Mouse (Mus musculus): ENCODE measurements around the gene Cep135. TPM values are rescaled to one million over a fixed set of nuclear protein-coding genes. Genes with fewer than 3 reads are reported as not detected.

The Cep135 gene
- polyA plus RNA-seq, 1 experiment from 2014 or later: 9.6 TPM

DNA sequence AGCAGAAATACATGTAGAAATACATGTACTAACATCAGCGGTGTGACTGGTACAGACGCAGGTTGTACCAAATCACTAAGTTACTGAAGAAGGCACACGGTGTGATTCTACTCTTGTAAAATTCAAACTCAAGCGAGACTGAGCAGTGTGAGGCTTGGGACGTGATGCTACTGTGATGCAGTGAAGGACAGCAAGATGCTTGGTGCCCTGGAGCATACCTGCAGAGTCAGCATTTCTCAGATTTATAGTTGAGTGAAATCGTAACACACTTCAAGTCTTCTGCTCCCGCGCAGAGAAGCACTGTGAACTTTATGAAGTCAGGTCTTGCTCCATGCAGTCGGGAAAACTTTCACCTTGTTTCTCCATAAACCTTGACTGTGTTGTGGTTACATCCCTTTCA, 35.3 kb downstream of the Cep135 start:
- no peak overlapping the region for H3K4me2 ChIP-seq
- ATAC-seq (replicated peaks; ENCODE audit: insufficient number of reproducible peaks, low FRiP score, low TSS enrichment): no peak
- H3K27ac ChIP-seq (ENCODE audit: low read depth, low read length): no peak overlapping the region
- WGBS (ENCODE audit: insufficient replicate concordance): 94% methylated on average over 9 of the region's 9 CpGs
- H3K36me3 ChIP-seq (ENCODE audit: control insufficient read depth, insufficient read depth, low read length): peaks cover 7% of the 10 kb centered on the region; the same call in 1 of the 2 replicates
- no peaks in the 10 kb centered on the region for H3K9me3 ChIP-seq (replicated peaks; ENCODE audit: control insufficient read depth, low read length)
- no peaks in the 10 kb centered on the region for H3K4me1 ChIP-seq (ENCODE audit: control insufficient read depth, insufficient read depth, low read length)
- no peaks in the 10 kb centered on the region for H3K27me3 ChIP-seq (ENCODE audit: control insufficient read depth, insufficient read depth, low read length)
- H3K4me3 ChIP-seq (ENCODE audit: low read depth, low read length): no peak overlapping the region
- no peak overlapping the region for H3K9ac ChIP-seq (ENCODE audit: low read depth, low read length)

DNA sequence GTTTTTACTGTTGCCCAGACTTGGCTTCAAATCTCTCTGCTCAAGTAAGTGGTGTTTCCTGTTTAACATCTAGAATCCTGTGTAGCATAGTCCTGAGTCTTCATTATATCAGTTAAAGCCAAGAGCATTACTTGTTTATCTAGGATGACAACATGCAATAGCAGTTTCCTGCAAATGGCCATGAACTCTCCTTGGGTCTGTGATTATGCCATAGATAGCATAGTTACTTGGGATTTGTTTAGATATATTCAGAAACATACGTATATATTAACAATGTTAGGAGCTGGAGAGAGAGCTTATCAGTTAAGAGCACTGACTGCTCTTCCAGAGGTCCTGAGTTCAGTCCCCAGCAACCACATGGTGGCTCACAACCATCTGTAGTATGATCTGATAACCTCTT, 39.3 kb downstream of the Cep135 start:
- no peak for ATAC-seq (replicated peaks; ENCODE audit: insufficient number of reproducible peaks, low FRiP score, low TSS enrichment)
- H3K4me3 ChIP-seq (ENCODE audit: low read depth, low read length): no peak overlapping the region
- H3K4me2 ChIP-seq: no peak overlapping the region
- no peaks in the 10 kb centered on the region for H3K4me1 ChIP-seq (ENCODE audit: control insufficient read depth, insufficient read depth, low read length)
- H3K36me3 ChIP-seq (ENCODE audit: control insufficient read depth, insufficient read depth, low read length): peaks cover 9% of the 10 kb centered on the region; the same call in 1 of the 2 replicates
- H3K27me3 ChIP-seq (ENCODE audit: control insufficient read depth, insufficient read depth, low read length): no peaks in the 10 kb centered on the region
- 65% methylated on average over 1 of the region's 1 CpGs for WGBS (ENCODE audit: insufficient replicate concordance)
- H3K9me3 ChIP-seq (replicated peaks; ENCODE audit: control insufficient read depth, low read length): no peaks in the 10 kb centered on the region
- H3K27ac ChIP-seq (ENCODE audit: low read depth, low read length): no peak overlapping the region
- H3K9ac ChIP-seq (ENCODE audit: low read depth, low read length): no peak overlapping the region

DNA sequence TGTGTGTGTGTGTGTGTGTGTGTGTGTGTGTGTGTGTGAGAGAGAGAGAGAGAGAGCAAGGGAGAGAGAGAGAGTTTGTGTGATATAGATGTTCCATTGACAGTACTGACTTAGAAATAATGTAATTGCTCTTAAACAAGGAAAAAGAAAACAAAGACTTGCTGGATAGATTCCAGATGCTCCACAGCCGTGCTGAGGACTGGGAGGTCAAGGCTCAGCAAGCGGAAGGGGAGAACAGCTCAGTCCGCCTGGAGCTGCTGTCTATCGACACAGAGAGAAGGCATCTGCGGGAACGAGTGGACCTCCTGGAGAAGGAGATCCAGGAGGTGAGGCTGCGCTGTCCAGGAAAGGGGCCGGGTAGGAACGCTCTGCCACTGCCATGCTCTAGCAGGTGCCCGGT, 45.5 kb downstream of the Cep135 start:
- Histone ChIP-seq H3K27me3 (ENCODE audit: control insufficient read depth, insufficient read depth, low read length) (no peaks in the 10 kb centered on the region), H3K4me1 (ENCODE audit: control insufficient read depth, insufficient read depth, low read length) (no peaks in the 10 kb centered on the region), H3K9ac (ENCODE audit: low read depth, low read length) (no peak overlapping the region), H3K4me2 (no peak overlapping the region), H3K27ac (ENCODE audit: low read depth, low read length) (no peak overlapping the region), H3K9me3 (replicated peaks; ENCODE audit: control insufficient read depth, low read length) (no peaks in the 10 kb centered on the region), H3K4me3 (ENCODE audit: low read depth, low read length) (no peak overlapping the region), H3K36me3 (ENCODE audit: control insufficient read depth, insufficient read depth, low read length) (peaks cover 25% of the 10 kb centered on the region)
- 70% methylated on average over 10 of the region's 10 CpGs for WGBS (ENCODE audit: insufficient replicate concordance)
- no peak for ATAC-seq (replicated peaks; ENCODE audit: insufficient number of reproducible peaks, low FRiP score, low TSS enrichment)

DNA sequence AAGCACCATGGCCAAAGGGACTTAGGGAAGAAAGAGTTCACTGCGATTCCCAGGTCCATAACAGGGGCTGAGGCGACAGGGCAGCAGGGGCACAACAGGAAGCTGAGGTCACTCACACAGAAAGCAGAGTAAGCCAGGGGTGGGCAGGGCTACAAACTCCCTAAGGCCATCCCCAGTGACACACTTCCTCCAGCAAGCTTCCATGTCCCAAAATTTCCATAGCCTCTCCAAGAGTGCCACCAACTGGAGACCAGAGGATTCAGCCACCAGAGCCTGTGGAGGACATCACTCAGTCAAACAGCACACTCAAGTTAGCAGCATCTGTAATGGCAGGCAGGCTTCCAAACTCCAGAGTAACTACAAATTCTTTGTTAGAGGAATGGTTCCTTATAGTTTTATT, 47.1 kb downstream of the Cep135 start:
- ATAC-seq (replicated peaks; ENCODE audit: insufficient number of reproducible peaks, low FRiP score, low TSS enrichment): no peak
- H3K9me3 ChIP-seq (replicated peaks; ENCODE audit: control insufficient read depth, low read length): no peaks in the 10 kb centered on the region
- H3K4me3 ChIP-seq (ENCODE audit: low read depth, low read length): no peak overlapping the region
- no peak overlapping the region for H3K4me2 ChIP-seq
- peaks cover 28% of the 10 kb centered on the region for H3K36me3 ChIP-seq (ENCODE audit: control insufficient read depth, insufficient read depth, low read length)
- no peak overlapping the region for H3K27ac ChIP-seq (ENCODE audit: low read depth, low read length)
- no peak overlapping the region for H3K9ac ChIP-seq (ENCODE audit: low read depth, low read length)
- no peaks in the 10 kb centered on the region for H3K4me1 ChIP-seq (ENCODE audit: control insufficient read depth, insufficient read depth, low read length)
- WGBS (ENCODE audit: insufficient replicate concordance): 77% methylated on average over 2 of the region's 2 CpGs
- H3K27me3 ChIP-seq (ENCODE audit: control insufficient read depth, insufficient read depth, low read length): no peaks in the 10 kb centered on the region

DNA sequence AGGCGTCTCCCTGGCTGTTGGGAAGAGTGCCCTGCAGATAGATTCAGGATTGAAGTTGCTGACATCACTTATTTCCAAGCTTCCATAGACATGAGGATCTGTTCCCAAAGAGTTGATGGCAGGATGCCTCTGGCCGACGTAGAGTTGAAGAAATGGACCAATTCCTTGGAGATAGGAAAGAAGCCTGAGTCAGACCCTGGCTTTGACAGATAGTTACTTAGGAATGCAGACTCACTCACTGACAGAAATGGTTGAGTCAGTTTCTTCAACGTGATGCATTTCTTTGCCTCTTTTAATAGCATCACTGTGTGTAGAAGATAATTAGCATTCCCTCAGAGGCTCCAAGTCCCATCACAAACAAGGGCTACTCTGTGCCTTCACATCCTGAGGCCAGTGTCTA, 53.6 kb downstream of the Cep135 start:
- no peak overlapping the region for H3K4me2 ChIP-seq
- no peak overlapping the region for H3K9ac ChIP-seq (ENCODE audit: low read depth, low read length)
- H3K4me1 ChIP-seq (ENCODE audit: control insufficient read depth, insufficient read depth, low read length): no peaks in the 10 kb centered on the region
- ATAC-seq (replicated peaks; ENCODE audit: insufficient number of reproducible peaks, low FRiP score, low TSS enrichment): no peak
- 84% methylated on average over 4 of the region's 4 CpGs for WGBS (ENCODE audit: insufficient replicate concordance)
- H3K27me3 ChIP-seq (ENCODE audit: control insufficient read depth, insufficient read depth, low read length): no peaks in the 10 kb centered on the region
- no peak overlapping the region for H3K4me3 ChIP-seq (ENCODE audit: low read depth, low read length)
- no peaks in the 10 kb centered on the region for H3K9me3 ChIP-seq (replicated peaks; ENCODE audit: control insufficient read depth, low read length)
- H3K36me3 ChIP-seq (ENCODE audit: control insufficient read depth, insufficient read depth, low read length): peaks cover 10% of the 10 kb centered on the region
- no peak overlapping the region for H3K27ac ChIP-seq (ENCODE audit: low read depth, low read length)

DNA sequence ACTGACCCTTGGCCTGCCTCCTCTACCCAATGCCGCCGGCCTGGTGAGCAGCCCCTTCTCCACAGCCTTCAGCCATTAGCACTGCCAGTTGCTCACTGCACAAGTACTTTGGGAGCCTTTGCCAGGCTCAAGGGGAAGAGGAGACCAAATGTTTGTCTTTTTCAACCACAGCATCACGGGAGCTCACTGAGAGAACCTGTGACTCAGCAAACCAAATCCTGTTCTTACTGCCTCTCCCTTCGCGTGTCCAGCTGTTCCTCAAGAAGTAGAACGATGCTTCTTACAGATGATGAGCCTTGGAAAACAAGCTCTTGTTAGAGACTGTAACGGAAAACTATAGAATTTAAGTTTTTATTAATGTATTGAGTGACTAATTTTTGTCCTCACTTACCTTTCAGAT, 55.7 kb downstream of the Cep135 start:
- Histone ChIP-seq H3K36me3 (ENCODE audit: control insufficient read depth, insufficient read depth, low read length) (peaks cover 10% of the 10 kb centered on the region), H3K27ac (ENCODE audit: low read depth, low read length) (no peak overlapping the region), H3K27me3 (ENCODE audit: control insufficient read depth, insufficient read depth, low read length) (no peaks in the 10 kb centered on the region), H3K4me3 (ENCODE audit: low read depth, low read length) (no peak overlapping the region), H3K9ac (ENCODE audit: low read depth, low read length) (no peak overlapping the region), H3K4me1 (ENCODE audit: control insufficient read depth, insufficient read depth, low read length) (no peaks in the 10 kb centered on the region), H3K9me3 (replicated peaks; ENCODE audit: control insufficient read depth, low read length) (no peaks in the 10 kb centered on the region), H3K4me2 (no peak overlapping the region)
- WGBS (ENCODE audit: insufficient replicate concordance): 89% methylated on average over 7 of the region's 7 CpGs
- ATAC-seq (replicated peaks; ENCODE audit: insufficient number of reproducible peaks, low FRiP score, low TSS enrichment): no peak

DNA sequence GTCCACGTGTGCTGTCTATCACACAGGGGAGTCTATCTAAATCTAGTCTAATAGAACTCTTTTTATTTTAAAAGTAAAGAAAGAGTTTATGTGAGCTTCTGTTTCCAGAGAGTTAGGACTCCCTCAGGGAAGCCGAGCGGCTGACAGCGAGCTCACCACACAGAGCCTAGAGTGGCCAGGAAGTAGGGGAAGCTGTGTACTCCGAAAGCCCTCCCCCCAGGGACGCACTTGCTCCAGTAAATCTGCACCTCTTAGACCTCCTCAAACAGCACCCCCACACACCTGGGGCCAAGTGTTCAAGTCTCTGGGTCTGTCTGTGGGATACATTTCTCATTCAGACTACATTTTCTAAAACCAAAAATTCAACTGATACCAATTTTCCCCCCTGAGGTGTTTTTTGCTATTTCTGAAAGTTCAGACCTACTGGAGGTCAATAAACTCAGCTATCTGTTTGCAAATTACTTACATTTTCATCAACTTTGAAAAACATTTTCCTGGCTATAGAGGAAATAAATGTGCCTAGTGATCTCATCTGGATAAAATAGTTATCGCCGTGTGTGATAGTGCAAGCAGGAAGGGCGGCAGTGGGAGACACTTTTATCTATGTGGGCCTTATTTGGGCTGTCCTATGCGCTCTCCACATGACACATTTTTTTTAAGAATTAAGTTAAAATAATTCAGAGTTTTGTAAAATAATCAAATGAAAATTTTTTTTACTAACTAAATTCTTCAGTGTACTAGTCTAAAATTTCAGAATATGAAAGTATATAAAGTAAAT, 56.8 kb downstream of the Cep135 start:
- 89% methylated on average over 10 of the region's 10 CpGs for WGBS (ENCODE audit: insufficient replicate concordance)

DNA sequence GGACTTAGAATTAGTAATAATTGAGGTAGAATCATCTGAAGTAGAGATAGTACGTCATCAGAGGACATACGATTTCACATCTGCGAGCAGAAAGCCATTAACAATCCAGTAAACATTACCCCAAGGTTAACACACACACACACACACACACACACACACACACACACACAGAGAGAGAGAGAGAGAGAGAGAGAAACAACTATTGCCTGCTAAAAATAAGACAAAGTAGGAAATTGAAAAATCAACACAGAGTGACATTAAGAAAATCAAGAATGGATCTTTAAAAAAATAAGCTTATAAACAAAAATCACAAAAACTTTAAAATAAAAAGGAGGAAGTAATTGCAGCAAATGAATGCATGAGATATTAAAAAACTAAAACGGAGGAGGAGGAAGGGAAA, 61.4 kb downstream of the Cep135 start:
- H3K27me3 ChIP-seq (ENCODE audit: control insufficient read depth, insufficient read depth, low read length): no peaks in the 10 kb centered on the region
- WGBS (ENCODE audit: insufficient replicate concordance): 77% methylated on average over 4 of the region's 4 CpGs
- no peaks in the 10 kb centered on the region for H3K36me3 ChIP-seq (ENCODE audit: control insufficient read depth, insufficient read depth, low read length)
- no peaks in the 10 kb centered on the region for H3K9me3 ChIP-seq (replicated peaks; ENCODE audit: control insufficient read depth, low read length)
- H3K27ac ChIP-seq (ENCODE audit: low read depth, low read length): no peak overlapping the region
- no peaks in the 10 kb centered on the region for H3K4me1 ChIP-seq (ENCODE audit: control insufficient read depth, insufficient read depth, low read length)
- no peak overlapping the region for H3K4me3 ChIP-seq (ENCODE audit: low read depth, low read length)
- ATAC-seq (replicated peaks; ENCODE audit: insufficient number of reproducible peaks, low FRiP score, low TSS enrichment): no peak
- H3K4me2 ChIP-seq: no peak overlapping the region
- H3K9ac ChIP-seq (ENCODE audit: low read depth, low read length): no peak overlapping the region

More for the DNA sequence above, 56.8 kb downstream of the Cep135 start:
- no peaks in the 10 kb centered on the region for H3K27me3 ChIP-seq (ENCODE audit: control insufficient read depth, insufficient read depth, low read length)
- H3K4me1 ChIP-seq (ENCODE audit: control insufficient read depth, insufficient read depth, low read length): no peaks in the 10 kb centered on the region
- H3K36me3 ChIP-seq (ENCODE audit: control insufficient read depth, insufficient read depth, low read length): peaks cover 7% of the 10 kb centered on the region; the same call in 1 of the 2 replicates
- H3K4me3 ChIP-seq (ENCODE audit: low read depth, low read length): no peak overlapping the region
- no peak for ATAC-seq (replicated peaks; ENCODE audit: insufficient number of reproducible peaks, low FRiP score, low TSS enrichment)
- no peaks in the 10 kb centered on the region for H3K9me3 ChIP-seq (replicated peaks; ENCODE audit: control insufficient read depth, low read length)
- no peak overlapping the region for H3K27ac ChIP-seq (ENCODE audit: low read depth, low read length)
- H3K9ac ChIP-seq (ENCODE audit: low read depth, low read length): no peak overlapping the region
- H3K4me2 ChIP-seq: no peak overlapping the region

DNA sequence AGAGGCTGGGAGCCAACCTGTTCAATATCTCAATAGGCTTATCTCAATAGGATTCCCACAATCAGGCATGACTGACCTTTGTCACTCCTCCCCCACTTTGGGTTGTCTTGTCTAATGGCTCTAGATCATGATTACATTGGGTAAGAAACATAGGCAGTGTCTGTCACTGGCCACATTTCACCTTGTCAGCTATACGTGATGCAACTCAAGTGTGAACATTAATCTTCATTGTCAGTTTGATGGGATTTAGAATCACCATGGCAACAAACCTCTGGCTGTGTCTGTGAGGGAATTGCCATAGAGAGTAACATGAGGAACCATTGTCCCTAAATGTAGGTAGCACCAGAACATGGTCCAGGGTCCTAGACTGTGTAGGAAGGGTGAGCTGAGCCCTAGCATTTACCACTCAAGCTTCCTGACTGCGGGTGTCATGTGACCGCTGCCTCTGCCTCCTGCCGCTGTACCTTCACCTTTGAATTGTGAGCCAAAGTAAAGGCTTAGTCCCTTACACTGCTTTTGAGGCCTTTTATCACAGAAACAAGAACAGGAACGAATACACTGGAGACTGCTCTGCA, 62.7 kb downstream of the Cep135 start:
- H3K27me3 ChIP-seq (ENCODE audit: control insufficient read depth, insufficient read depth, low read length): no peaks in the 10 kb centered on the region
- H3K9ac ChIP-seq (ENCODE audit: low read depth, low read length): no peak overlapping the region
- 60% methylated on average over 5 of the region's 5 CpGs for WGBS (ENCODE audit: insufficient replicate concordance)
- no peaks in the 10 kb centered on the region for H3K36me3 ChIP-seq (ENCODE audit: control insufficient read depth, insufficient read depth, low read length)
- no peak for ATAC-seq (replicated peaks; ENCODE audit: insufficient number of reproducible peaks, low FRiP score, low TSS enrichment)
- H3K4me1 ChIP-seq (ENCODE audit: control insufficient read depth, insufficient read depth, low read length): no peaks in the 10 kb centered on the region
- no peak overlapping the region for H3K4me2 ChIP-seq
- H3K4me3 ChIP-seq (ENCODE audit: low read depth, low read length): no peak overlapping the region
- H3K27ac ChIP-seq (ENCODE audit: low read depth, low read length): no peak overlapping the region
- H3K9me3 ChIP-seq (replicated peaks; ENCODE audit: control insufficient read depth, low read length): no peaks in the 10 kb centered on the region
